ENCODE assay signal across 26 mouse cellular contexts in genomic region chr3:108400442-108400841, GRCm38 (mm10). TPM values are rescaled to one million over a fixed set of nuclear protein-coding genes. Genes with fewer than 3 reads are reported as not detected.
"Had no signal": no experiment of that assay in that cellular context is flagged by ENCODE, and none has a peak within 500 bp of the region (broad histone marks: within the 10 kb centered on the region; RNA-seq: fewer than 3 reads in every experiment).

No protein-coding gene starts in this region.

- H3K27me3 ChIP-seq: limb, embryonic 12.5 days; limb, embryonic 15.5 days; midbrain, embryonic 12.5 days; midbrain, embryonic 15.5 days; neural tube, embryonic 12.5 days; neural tube, embryonic 15.5 days had no signal

- H3K4me3 ChIP-seq: layer of hippocampus, adult 2 months; left cerebral cortex, adult 2 months; limb, embryonic 12.5 days; limb, embryonic 15.5 days; midbrain, embryonic 12.5 days; midbrain, embryonic 15.5 days; neural tube, embryonic 12.5 days; neural tube, embryonic 15.5 days had no signal

- ATAC-seq: liver, postnatal 0 days; lung, postnatal 0 days; midbrain, embryonic 15.5 days had no signal

- H3K27ac ChIP-seq: kidney, postnatal 0 days; layer of hippocampus, adult 2 months; left cerebral cortex, adult 2 months; limb, embryonic 12.5 days; limb, embryonic 15.5 days; liver, embryonic 14.5 days; macrophage; midbrain, embryonic 12.5 days; midbrain, embryonic 15.5 days; neural tube, embryonic 12.5 days; neural tube, embryonic 15.5 days; stomach, postnatal 0 days had no signal

- DNase-seq: layer of hippocampus, adult 9-11 months; liver, postnatal 0 days; lung, embryonic 14.5 days; right cerebral cortex, adult 18-20 months; right cerebral cortex, postnatal 14 days; right cerebral cortex, postnatal 4 days; thymus, adult 2 months; thymus, postnatal 14 days; thymus, postnatal 4 days had no signal

- H3K9me3 ChIP-seq: limb, embryonic 12.5 days; limb, embryonic 15.5 days; midbrain, embryonic 12.5 days; midbrain, embryonic 15.5 days; neural tube, embryonic 12.5 days; neural tube, embryonic 15.5 days had no signal

RNA-seq across cellular contexts. Expression of gene Celsr2, which starts 14.9 kb away (rescaled TPM):
- polyA plus RNA-seq: macrophage had no signal

RNA-seq across cellular contexts. Expression of gene Mybphl, which starts 35.7 kb away (rescaled TPM):
- total RNA-seq: left cerebral cortex, postnatal 10 days; megakaryocyte, adult 5-6 weeks had no signal
- polyA plus RNA-seq: kidney, postnatal 0 days; large intestine, adult 2 months; limb, embryonic 12.5 days; limb, embryonic 15.5 days; macrophage; midbrain, embryonic 12.5 days; midbrain, embryonic 15.5 days; stomach, embryonic 14.5 days; stomach, postnatal 0 days had no signal
